Mouse (Mus musculus): ENCODE measurements at regions not wholly inside any gene's neighbourhood (a gene's known extent, or its start where the extent isn't known, plus 50 kb on each side); places are given as distances from the start of the nearest gene placed in this dataset.

- H3K4me1 ChIP-seq, result no peaks in the 10 kb centered on the region
- WGBS, result 78% methylated on average over 2 of the region's 2 CpGs
- DNase-seq (ENCODE audit: low spot score), result no peak
- no peaks in the 10 kb centered on the region for H3K36me3 ChIP-seq
- no peak overlapping the region for H3K4me3 ChIP-seq
- H3K27me3 ChIP-seq (ENCODE audit: insufficient read depth, poor library complexity, severe bottlenecking), result no peaks in the 10 kb centered on the region
- H3K9me3 ChIP-seq, result no peaks in the 10 kb centered on the region
- H3K27ac ChIP-seq, result no peak overlapping the region
Measured at GRCm38 (mm10) chr14:96815665-96816064, 296.8 kb upstream of the Klhl1 start.

GRCm38 (mm10) chr14:96805284-96805683 is 286.4 kb upstream of the Klhl1 start:
- no peak overlapping the region for H3K4me3 ChIP-seq
- DNase-seq (ENCODE audit: low spot score), result no peak
- H3K36me3 ChIP-seq, result no peaks in the 10 kb centered on the region
- no peaks in the 10 kb centered on the region for H3K4me1 ChIP-seq
- 76% methylated on average over 1 of the region's 1 CpGs for WGBS
- no peaks in the 10 kb centered on the region for H3K27me3 ChIP-seq (ENCODE audit: insufficient read depth, poor library complexity, severe bottlenecking)
- no peaks in the 10 kb centered on the region for H3K9me3 ChIP-seq
- H3K27ac ChIP-seq, result no peak overlapping the region

GRCm38 (mm10) chr14:96794806-96795205 is 275.9 kb upstream of the Klhl1 start:
- Histone ChIP-seq H3K27me3 (ENCODE audit: insufficient read depth, poor library complexity, severe bottlenecking) (no peaks in the 10 kb centered on the region), H3K27ac (no peak overlapping the region), H3K4me1 (no peaks in the 10 kb centered on the region), H3K4me3 (no peak overlapping the region), H3K9me3 (no peaks in the 10 kb centered on the region), H3K36me3 (no peaks in the 10 kb centered on the region)
- WGBS, result 88% methylated on average over 1 of the region's 1 CpGs
- DNase-seq (ENCODE audit: low spot score), result peak; percentile 66

GRCm38 (mm10) chr14:96787917-96788316 is 269.0 kb upstream of the Klhl1 start:
- Histone ChIP-seq H3K4me3 (no peak overlapping the region), H3K4me1 (no peaks in the 10 kb centered on the region), H3K27me3 (ENCODE audit: insufficient read depth, poor library complexity, severe bottlenecking) (no peaks in the 10 kb centered on the region), H3K27ac (no peak overlapping the region), H3K9me3 (no peaks in the 10 kb centered on the region), H3K36me3 (no peaks in the 10 kb centered on the region)
- 74% methylated on average over 3 of the region's 3 CpGs for WGBS
- no peak for DNase-seq (ENCODE audit: low spot score)

- Histone ChIP-seq H3K4me1 (no peaks in the 10 kb centered on the region), H3K4me3 (no peak overlapping the region), H3K27me3 (ENCODE audit: insufficient read depth, poor library complexity, severe bottlenecking) (no peaks in the 10 kb centered on the region), H3K36me3 (no peaks in the 10 kb centered on the region), H3K9me3 (no peaks in the 10 kb centered on the region), H3K27ac (no peak overlapping the region)
- WGBS, result 46% methylated on average over 1 of the region's 1 CpGs
- no peak for DNase-seq (ENCODE audit: low spot score)
Measured at GRCm38 (mm10) chr14:96787286-96787685, 268.4 kb upstream of the Klhl1 start.

GRCm38 (mm10) chr14:96775801-96776200 is 256.9 kb upstream of the Klhl1 start:
- no peaks in the 10 kb centered on the region for H3K27me3 ChIP-seq (ENCODE audit: insufficient read depth, poor library complexity, severe bottlenecking)
- no peak overlapping the region for H3K27ac ChIP-seq
- WGBS, result 85% methylated on average over 1 of the region's 1 CpGs
- no peaks in the 10 kb centered on the region for H3K36me3 ChIP-seq
- no peaks in the 10 kb centered on the region for H3K4me1 ChIP-seq
- no peak for DNase-seq (ENCODE audit: low spot score)
- H3K9me3 ChIP-seq, result no peaks in the 10 kb centered on the region
- H3K4me3 ChIP-seq, result no peak overlapping the region

GRCm38 (mm10) chr14:96760591-96760990 is 241.7 kb upstream of the Klhl1 start:
- no peaks in the 10 kb centered on the region for H3K4me1 ChIP-seq
- no peaks in the 10 kb centered on the region for H3K9me3 ChIP-seq
- DNase-seq (ENCODE audit: low spot score), result no peak
- WGBS, result 90% methylated on average over 8 of the region's 8 CpGs
- H3K36me3 ChIP-seq, result no peaks in the 10 kb centered on the region
- H3K27ac ChIP-seq, result no peak overlapping the region
- no peak overlapping the region for H3K4me3 ChIP-seq
- no peaks in the 10 kb centered on the region for H3K27me3 ChIP-seq (ENCODE audit: insufficient read depth, poor library complexity, severe bottlenecking)

GRCm38 (mm10) chr14:96733211-96733610 is 214.3 kb upstream of the Klhl1 start:
- Histone ChIP-seq H3K4me1 (no peaks in the 10 kb centered on the region), H3K9me3 (no peaks in the 10 kb centered on the region), H3K27me3 (ENCODE audit: insufficient read depth, poor library complexity, severe bottlenecking) (no peaks in the 10 kb centered on the region), H3K36me3 (no peaks in the 10 kb centered on the region), H3K4me3 (no peak overlapping the region), H3K27ac (no peak overlapping the region)
- WGBS, result 84% methylated on average over 4 of the region's 4 CpGs
- no peak for DNase-seq (ENCODE audit: low spot score)

- no peaks in the 10 kb centered on the region for H3K9me3 ChIP-seq
- H3K27me3 ChIP-seq (ENCODE audit: insufficient read depth, poor library complexity, severe bottlenecking), result no peaks in the 10 kb centered on the region
- no peak overlapping the region for H3K27ac ChIP-seq
- H3K4me3 ChIP-seq, result no peak overlapping the region
- H3K36me3 ChIP-seq, result no peaks in the 10 kb centered on the region
- H3K4me1 ChIP-seq, result no peaks in the 10 kb centered on the region
- no peak for DNase-seq (ENCODE audit: low spot score)
Measured at GRCm38 (mm10) chr14:96697086-96697485, 178.2 kb upstream of the Klhl1 start.

GRCm38 (mm10) chr14:96690923-96691322 is 172.0 kb upstream of the Klhl1 start:
- no peaks in the 10 kb centered on the region for H3K9me3 ChIP-seq
- no peak overlapping the region for H3K27ac ChIP-seq
- DNase-seq (ENCODE audit: low spot score), result no peak
- no peaks in the 10 kb centered on the region for H3K36me3 ChIP-seq
- H3K4me3 ChIP-seq, result no peak overlapping the region
- 54% methylated on average over 1 of the region's 1 CpGs for WGBS
- H3K4me1 ChIP-seq, result no peaks in the 10 kb centered on the region
- H3K27me3 ChIP-seq (ENCODE audit: insufficient read depth, poor library complexity, severe bottlenecking), result no peaks in the 10 kb centered on the region

- Histone ChIP-seq H3K27me3 (ENCODE audit: insufficient read depth, poor library complexity, severe bottlenecking) (no peaks in the 10 kb centered on the region), H3K4me3 (no peak overlapping the region), H3K9me3 (no peaks in the 10 kb centered on the region), H3K4me1 (no peaks in the 10 kb centered on the region), H3K27ac (no peak overlapping the region), H3K36me3 (no peaks in the 10 kb centered on the region)
- no peak for DNase-seq (ENCODE audit: low spot score)
- WGBS, result 72% methylated on average over 5 of the region's 5 CpGs
Measured at GRCm38 (mm10) chr14:96683943-96684342, 165.0 kb upstream of the Klhl1 start.

GRCm38 (mm10) chr14:96681740-96682139 is 162.8 kb upstream of the Klhl1 start:
- Histone ChIP-seq H3K4me1 (no peaks in the 10 kb centered on the region), H3K27me3 (ENCODE audit: insufficient read depth, poor library complexity, severe bottlenecking) (no peaks in the 10 kb centered on the region), H3K9me3 (no peaks in the 10 kb centered on the region), H3K4me3 (no peak overlapping the region), H3K27ac (no peak overlapping the region), H3K36me3 (no peaks in the 10 kb centered on the region)
- DNase-seq (ENCODE audit: low spot score), result no peak
- 79% methylated on average over 3 of the region's 3 CpGs for WGBS

GRCm38 (mm10) chr14:96676213-96676612 is 157.3 kb upstream of the Klhl1 start:
- Histone ChIP-seq H3K9me3 (no peaks in the 10 kb centered on the region), H3K27ac (no peak overlapping the region), H3K4me1 (no peaks in the 10 kb centered on the region), H3K27me3 (ENCODE audit: insufficient read depth, poor library complexity, severe bottlenecking) (no peaks in the 10 kb centered on the region), H3K4me3 (no peak overlapping the region), H3K36me3 (no peaks in the 10 kb centered on the region)
- DNase-seq (ENCODE audit: low spot score), result no peak
- WGBS, result 66% methylated on average over 1 of the region's 1 CpGs

- Histone ChIP-seq H3K4me1 (no peaks in the 10 kb centered on the region), H3K4me3 (no peak overlapping the region), H3K9me3 (no peaks in the 10 kb centered on the region), H3K27ac (no peak overlapping the region), H3K27me3 (ENCODE audit: insufficient read depth, poor library complexity, severe bottlenecking) (no peaks in the 10 kb centered on the region), H3K36me3 (no peaks in the 10 kb centered on the region)
- 76% methylated on average over 2 of the region's 2 CpGs for WGBS
- no peak for DNase-seq (ENCODE audit: low spot score)
Measured at GRCm38 (mm10) chr14:96668635-96669034, 149.7 kb upstream of the Klhl1 start.
